Mouse (Mus musculus): Measurements from ENCODE around the gene Cd4.

GRCm38 (mm10) chr6:124903580-124904151 is 15.6 kb upstream of the Cd4 start:
- TF ChIP-seq POLR2A (IDR thresholded peaks at IDR 0.05; ENCODE audit: low read depth, low read length) = peak; percentile 32; the same call in 1 of the 2 replicates
- peak; percentile 96 for TF ChIP-seq CTCF (IDR thresholded peaks at IDR 0.05; ENCODE audit: extremely low read depth, insufficient read length, insufficient replicate concordance, low read depth, low read length)

All from small intestine, adult 2 months (tissue).